Mouse (Mus musculus): ENCODE data around the gene Ada.

Ada gene

DNA sequence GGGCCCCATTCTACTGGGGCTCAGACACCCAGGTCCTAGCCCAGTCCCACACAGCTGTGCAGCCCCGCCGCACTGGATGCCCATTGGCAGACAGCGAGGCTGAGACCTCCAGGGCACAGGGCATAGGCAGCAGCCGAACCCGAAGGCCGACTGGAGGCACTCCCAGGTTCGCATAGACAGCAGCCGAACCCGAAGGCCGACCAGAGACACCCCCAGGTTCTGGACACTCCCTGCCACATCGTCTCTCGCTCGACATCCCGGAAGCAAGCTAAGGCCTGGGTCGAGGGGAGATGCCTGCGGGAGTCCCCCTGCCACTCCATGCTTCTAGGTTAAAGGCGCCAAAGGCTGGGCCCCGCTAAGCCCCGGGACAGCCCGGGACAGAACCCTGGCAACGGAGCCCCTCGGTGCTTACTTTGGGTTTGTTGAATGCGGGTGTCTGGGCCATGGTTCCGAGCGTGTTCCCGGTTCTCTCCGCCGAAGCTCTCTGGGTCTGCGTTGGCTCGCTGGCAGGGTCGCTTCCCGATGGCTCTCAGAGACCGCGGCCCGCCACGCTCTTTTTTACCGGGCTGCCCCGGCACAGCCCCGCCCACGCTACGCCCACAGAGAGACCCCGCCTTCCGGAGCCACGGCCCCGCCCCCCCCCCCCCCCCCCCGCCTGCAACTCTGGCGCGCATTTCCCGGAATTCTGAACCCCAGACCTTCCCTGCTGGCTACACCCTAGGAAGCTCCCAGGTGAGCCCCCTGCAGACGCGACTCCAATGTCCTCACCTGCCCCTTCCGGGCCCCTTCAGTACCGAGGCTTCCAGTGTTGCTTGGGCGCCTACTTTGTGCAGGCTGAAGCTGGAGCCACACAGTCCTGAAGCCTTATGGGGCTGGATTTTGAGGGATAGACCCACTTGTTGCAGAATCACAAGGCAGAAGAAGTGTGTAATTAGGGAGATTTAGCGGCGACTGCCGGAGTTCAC, at the start of gene Ada:
Ada (minus strand) TSS at position 593 of the 965 bp plus-strand sequence.
- peak; percentile 24 for DNase-seq (ENCODE audit: low spot score)

DNA sequence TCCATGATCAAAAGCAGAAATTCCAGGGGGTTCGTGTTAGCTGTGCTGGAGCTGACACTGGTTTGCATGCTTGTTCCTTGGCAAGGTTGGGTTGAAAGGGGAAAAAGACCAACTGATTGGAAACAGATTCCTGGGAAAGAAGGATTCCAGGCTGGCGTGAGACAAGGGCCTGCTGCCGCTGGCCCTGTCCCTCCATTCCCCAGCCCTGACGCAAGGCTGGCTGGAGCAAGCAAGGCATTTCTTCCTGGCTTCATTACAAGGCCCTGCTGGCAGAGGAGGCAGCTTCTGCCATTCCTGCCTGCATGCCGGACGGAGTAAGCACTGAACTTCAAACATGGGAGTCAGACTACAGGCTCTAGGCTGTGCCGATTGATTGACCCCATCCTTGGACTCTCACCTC, 48.4 kb upstream of the Ada start:
- DNase-seq (ENCODE audit: low spot score): no peak

DNA sequence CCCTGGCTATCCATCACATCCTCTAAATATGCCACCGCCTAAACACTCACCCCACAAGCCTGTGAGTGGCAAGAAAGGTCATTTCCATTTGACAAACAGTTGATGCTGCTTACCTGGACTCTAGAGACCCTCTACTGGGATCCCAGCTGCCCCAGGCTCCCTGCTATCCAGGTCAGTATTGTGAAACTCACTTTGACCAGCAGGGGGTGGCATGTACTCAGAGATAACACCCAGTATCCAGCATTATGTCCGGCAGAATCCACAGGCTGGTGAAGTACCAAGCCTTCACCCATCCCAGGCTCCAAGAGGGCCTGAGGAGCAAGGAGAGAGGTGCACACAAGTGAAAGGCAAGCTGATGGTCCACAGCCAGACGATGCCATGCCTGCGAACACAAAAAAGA, 38.4 kb upstream of the Ada start:
- peak; percentile 81 for DNase-seq (ENCODE audit: low spot score)

DNA sequence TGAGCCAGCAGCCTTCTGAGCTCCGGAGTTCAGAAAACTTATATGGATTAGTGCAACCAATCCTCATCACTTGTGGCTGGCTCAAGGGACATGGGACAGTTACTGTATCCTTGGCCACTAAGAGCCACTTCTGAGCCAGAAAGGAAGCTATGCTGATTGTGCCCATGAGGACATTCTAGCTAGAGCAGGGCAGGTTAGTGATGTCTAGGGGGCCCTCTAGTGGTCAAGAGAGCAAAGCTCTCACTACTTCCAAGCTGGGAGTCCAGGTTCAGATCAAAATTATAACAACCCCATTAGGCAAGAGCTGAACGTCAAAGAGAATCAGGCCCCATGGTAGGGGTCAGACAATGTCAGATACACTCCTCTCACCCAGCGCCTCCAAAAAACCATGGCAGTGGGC, 37.7 kb upstream of the Ada start:
- peak; percentile 70 for DNase-seq (ENCODE audit: low spot score)

DNA sequence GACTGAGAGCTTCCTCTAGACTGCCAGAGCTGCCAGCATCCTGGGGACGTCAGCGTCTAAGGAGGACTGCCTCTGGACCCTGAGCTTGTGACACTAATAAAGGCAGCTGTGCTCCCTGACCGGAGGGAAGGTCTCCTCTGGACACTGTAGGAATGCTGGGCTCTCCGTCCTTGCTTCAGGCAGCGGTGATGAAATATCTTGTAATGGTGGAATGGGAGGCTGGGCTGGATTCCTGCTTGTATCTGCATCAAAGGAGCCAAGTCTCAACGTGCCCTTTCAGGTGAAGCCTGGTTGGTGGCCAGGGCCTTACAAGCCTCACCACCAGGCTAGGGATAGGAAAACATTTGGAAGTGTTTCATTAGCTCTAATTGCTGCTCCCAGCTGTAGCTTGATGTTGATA, 37.0 kb upstream of the Ada start:
- DNase-seq (ENCODE audit: low spot score): no peak

DNA sequence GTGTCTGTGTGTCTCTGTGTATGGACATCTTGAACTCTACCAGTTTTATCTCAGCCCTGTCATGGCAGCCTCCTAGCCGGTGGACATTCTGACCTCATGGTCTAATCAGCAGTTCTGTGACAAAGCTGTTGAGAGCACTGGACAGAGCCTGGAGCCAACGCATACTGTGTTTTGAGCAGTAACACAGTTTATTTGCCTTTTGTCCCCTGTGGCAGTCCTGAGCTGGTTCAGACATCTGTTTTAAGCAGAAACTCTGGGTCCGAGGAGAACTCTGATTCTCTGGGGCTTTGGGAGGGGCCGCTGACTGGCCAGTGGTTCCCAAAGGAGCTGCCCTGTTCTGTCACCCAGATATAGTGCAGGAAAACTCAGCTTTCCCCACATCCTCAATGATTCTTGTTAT, 33.9 kb upstream of the Ada start:
- DNase-seq (ENCODE audit: low spot score): no peak

DNA sequence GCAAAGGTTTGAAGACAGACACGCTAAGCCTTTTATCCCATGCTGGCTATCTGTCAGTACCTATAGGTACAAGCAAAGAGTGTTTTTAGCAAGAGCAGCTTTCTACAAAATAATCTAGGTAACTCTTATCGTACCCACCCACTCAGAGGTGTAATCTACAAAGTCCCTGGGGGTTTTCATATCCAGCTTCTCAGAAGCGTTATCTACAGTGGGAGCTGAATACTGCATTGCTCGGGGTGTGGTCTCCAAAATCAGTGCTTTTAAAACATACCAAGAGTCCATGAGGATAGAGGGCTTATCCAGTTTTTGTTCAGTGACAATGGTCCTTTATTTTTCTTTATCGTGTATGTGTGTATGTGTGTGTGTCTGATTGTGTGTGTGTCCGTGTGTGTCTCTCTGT, 33.3 kb upstream of the Ada start:
- DNase-seq (ENCODE audit: low spot score): no peak

DNA sequence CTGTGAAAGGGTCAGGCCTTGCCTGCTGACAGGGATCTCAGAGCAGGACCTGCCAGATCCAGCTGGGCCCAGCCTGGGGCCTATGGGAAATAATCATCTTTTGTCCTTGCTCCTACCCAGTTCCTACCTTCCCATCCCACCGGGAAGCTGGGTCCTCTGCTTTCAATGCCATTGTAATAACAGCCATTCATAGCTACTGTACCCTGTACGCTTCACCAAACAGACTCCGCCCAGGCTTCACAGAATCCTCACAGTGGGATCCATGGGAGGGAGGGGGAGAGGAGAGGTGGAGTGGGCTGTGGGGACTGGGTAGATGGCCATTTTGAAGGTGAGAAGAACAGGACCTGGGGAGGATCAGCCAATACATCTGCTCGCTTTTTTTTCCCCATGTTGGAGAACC, 28.9 kb upstream of the Ada start:
- DNase-seq (ENCODE audit: low spot score): no peak

DNA sequence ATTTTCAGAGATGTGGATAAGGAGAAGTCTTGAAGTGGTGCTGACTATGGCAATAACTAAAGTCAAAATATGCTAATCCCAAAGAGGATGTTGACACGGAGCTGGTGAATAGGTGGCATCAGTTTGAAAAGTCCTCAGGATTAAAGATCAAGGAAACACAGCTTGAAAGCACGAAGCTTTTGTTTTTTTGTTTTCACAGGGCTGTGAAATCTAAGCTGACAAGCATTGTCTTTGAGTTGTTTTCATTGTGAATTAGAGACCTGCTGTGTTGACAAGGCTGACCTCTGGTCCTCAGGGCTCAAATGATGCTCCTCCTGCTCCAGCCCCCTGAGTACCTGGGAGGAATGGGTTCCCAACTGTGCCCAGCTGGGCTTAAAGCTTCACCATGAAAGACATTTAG, 27.0 kb upstream of the Ada start:
- no peak for DNase-seq (ENCODE audit: low spot score)

DNA sequence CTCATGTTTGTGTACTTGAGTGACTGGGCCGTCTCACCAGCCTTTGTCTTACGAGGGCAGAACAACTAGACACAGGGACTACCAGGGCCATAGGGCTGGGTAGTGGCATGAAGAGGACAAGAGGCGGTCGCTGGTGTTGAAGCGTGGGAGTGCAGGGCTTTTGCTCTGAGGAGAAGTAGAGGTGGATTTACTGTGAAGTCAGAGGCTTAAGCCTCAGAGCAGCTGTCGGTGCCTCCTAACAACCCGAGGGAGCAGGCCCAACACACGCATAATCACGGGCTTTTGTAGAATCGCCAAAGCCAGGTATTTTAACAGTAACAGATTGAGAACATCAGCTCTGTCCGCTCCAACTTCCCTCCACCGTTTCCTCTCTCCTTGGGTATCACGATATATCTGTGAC, 26.6 kb upstream of the Ada start:
- no peak for DNase-seq (ENCODE audit: low spot score)

DNA sequence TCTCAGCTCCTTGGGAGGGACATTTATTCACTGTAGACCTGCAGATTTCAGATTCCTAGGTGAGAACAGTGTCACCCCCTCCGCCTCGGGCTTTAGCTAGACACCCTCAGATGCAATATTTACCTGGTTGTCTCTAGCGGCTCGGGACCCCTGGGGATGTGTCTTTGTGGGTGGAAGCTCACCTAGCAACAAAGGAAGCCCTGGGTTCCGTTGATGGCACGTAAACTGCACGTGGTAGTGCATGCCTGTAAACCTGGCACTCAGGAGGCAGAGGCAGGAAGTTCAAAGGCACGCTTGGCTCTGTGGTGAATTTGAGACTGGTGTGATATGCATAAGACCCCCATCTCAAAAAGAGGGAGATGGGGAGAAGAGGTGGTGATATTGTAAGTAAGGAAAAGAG, 20.7 kb upstream of the Ada start:
- no peak for DNase-seq (ENCODE audit: low spot score)

DNA sequence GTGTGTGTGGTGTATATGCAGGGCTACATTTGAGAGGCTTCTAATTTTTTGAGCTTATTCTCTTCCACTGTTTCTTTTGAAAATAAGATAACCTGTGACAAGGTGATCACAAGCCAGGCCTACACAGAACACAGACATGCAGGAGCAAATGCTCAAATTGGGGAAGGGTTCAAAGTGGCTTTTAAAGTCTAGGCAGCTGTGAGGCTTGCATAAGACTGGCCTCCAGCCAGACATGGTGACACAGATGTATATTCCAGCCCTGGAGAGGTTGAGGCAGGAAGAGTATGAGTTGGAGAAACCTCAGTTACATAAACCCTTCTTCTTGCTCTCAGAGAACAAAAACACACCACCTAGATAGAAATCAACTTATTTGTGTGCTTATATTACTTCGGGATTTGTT, 16.9 kb upstream of the Ada start:
- DNase-seq (ENCODE audit: low spot score): no peak

DNA sequence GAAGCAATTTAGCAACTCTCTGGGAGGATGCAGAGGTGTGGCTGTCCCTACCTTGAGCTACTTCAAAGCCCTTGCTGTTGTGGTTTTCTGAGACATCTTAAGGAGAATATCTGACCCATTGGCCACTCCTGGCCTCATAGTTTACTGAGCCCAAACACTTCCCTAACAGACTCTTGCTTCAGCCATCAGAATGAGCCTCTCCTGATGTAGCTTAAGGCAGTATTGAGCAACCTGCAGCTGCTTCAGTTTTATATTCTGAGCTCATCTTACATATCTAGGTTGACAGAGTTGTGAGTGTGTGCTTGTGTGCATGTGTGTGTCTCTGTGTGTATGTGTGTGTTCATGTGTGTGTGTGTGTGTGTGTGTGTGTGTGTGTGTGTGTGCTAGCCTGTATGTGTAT, 16.2 kb upstream of the Ada start:
- DNase-seq (ENCODE audit: low spot score): no peak

DNA sequence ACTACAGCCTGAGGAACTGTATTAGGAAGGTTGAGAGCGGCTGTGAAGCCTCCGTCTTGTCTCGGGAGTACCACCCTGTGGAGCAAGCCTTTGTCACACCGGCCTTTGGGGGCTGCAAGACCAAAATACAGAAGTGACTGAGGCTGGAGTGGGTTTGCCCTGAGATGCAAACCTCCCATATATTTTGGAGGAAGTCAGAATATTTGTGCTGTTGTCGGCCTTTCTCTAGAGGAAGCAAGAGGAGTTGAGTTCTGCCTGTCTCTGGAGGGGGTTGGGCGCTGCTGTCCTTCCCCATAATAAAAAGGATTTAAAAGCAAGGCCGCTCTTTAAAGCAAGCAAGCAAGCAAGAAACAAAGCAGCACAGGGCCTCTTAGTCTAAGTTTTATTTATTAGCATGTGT, 11.4 kb upstream of the Ada start:
- no peak for DNase-seq (ENCODE audit: low spot score)

DNA sequence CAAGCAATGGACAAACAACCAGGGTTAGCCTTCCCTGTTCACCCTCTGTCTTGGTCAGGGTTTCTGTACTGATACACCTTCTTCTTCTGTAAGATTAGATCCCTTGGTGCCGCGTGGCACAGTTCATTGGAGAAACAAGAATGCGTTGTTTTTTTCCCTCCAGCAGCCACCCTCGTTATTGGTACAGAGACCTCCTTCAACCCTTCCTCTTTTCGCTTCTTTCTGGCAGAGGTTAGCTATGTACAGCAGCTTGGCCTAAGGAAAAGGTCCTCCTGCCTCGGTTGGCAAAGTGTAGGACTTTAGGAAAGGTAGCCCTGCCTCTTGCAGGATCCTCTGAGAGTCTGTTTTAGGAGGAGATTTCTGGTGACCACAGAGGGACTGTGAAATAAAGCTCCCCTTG, 10.6 kb upstream of the Ada start:
- DNase-seq (ENCODE audit: low spot score): no peak

DNA sequence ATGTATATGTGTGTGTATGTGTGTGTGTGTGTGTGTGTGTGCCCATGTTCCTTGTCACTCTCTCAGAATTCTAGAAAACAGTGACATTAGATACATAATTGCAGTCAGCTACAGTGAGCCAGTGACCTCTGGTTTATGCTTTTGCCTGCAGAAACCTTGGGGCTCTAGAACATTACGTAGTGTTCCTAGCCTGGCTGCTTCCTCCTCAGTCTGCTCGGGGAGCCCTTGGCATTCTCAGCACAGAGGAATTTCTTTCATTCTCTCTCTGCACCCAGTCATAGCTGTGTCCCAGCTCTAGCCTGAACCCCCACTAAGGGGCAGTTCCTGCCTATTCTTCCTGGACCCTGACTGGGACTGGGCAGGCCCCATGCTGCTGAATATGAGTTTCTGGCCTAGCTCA, 8.1 kb upstream of the Ada start:
- DNase-seq (ENCODE audit: low spot score): no peak

DNA sequence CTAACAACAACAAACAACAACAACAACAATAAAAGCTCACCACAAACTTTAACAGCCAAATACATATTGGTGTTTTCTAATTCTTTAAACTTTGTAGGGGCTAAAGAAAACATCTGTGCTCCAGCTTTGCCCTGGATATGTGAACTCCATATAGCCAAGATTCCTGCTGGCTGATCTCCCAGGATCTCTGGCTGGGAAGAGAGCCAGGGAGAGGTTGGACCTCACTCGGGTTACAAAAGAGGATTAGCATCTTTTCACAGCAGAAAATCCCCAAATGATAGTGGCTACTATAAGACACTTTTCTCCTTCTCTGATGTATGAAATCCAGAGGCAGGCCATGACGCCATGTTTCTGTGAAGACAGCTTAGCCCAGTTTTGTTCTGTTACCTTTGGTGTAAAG, 6.7 kb upstream of the Ada start:
- no peak for DNase-seq (ENCODE audit: low spot score)

DNA sequence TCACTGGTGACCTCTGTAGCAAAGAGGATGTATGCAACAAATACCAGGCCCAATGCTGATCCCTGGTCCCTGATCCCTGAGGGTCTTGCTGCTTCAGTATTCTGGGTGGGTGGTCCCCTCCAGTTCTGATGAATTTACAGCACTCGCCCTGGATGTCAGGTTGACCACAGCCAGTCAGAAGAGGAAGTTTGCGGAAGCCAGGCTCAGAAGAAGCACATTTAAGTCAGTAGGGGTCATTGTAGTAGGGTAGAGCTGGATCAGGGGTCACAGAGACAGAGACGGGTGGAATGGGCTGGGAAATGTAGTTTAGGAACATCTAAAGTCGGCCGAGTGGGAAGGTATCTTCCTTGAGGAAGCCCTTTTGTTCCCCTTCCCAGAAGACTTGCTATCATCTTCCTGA, 4.2 kb upstream of the Ada start:
- no peak for DNase-seq (ENCODE audit: low spot score)

DNA sequence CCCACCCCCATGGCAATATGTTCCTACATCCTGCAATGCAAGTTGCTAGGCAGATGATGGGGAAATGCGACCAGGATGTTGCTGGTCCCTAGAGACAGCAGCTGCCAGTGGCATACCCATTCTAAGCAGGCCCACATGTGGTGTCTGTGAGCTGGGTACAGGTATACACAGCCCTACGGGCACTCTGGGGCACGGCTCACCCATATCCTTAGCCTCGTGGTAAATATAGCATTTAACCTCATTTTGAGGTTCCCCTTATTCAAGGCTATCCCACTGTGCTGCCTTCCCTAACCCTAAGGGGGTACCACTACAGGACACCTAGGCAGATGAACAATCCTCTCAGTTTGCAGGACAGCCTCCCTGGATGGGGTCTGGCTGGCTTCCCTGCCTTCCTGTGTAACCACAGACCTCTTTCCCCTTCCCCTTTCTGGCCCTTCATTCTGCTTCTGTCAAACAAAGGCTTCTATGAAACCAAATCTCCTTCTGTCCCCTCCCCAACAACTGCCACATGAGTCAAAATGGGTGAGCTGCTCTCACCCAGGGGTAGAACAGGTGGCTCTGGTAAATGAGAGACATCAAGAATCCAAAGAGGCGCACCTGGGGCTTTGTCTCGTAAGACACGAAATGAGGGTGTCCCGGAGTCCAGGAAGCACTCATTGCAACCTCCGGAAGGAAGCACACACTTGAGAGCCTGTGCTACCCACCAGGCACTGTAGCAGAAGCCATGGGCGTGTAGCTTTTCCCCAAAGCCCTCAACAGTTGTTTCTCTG, 5.1 kb downstream of the Ada start:
- no peak for DNase-seq (ENCODE audit: low spot score)

DNA sequence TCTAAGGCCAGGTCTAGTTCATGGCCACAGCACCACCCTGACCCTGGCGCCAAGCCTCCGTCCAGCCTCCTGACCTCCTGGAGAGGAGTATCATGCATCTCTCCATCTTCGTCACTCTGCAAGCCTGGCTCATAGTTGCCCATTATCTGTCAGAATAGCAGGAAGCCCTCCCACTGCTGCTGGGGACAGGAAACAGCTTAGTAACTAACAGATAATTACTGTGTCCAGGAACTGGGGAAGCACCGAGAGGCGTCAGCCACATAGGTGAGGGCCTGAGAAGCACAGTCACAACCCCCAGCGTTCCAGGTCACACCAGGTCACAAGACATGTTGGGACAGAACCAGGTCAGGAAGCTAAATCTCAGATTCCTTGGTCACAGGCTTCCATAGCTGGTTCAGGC, 6.7 kb downstream of the Ada start:
- DNase-seq (ENCODE audit: low spot score): no peak

DNA sequence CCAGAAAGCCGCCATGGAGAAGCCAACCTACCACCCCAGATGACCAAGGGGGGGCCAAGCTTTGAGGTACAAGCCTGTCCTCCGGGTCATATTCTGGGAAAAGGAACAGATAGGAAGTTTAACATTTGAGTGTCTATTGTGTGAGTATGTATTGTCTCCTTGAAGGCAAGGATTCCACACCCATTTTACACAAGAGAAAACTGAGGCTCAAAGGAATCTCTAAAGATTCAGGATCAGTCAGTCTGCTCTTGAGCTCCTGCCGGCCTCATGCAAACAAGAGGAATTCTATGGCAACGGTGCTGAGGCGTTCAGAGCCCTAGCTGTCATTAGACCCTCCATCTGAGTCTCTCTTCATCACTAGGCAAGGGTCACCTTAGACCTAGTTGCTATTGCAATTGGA, 7.4 kb downstream of the Ada start:
- DNase-seq (ENCODE audit: low spot score): no peak

DNA sequence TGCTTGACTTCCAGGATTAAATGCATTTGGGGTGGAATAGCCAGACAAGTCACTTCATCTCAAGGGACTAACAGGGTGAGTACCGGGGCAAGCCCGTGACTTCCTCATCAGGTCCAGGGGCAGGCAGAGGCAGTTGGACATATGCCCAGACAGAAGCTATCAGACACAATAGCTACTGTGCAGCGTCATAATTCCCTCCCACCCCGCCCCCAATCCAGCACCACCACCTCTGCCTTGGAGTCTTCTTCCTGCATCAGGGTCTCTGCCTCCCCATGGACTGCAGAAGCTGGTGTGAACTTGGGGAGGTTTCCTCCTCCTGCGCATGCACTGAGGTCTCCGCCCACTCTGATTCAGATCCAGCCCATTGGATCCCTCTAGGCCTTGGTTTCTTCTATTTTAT, 14.1 kb downstream of the Ada start:
- DNase-seq (ENCODE audit: low spot score): no peak

DNA sequence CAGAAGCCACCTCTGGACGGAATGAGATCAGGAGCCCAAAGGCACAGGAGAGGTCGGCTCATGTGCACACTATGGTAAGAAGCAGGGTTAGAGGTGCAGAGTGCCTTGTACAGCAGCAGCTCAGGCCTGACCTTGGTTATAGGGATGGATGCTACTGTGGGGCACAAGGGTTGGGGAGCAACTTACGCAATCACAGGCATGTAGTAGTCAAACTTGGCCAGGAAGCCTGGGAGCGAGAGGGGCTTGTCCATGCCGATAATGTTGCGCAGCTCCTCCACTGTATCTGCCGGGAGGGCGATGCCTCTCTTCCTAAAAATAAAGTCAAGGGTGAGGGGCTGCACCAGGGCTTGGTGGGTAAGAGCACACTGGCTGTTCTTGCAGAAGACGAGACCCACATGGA, 14.9 kb downstream of the Ada start:
- no peak for DNase-seq (ENCODE audit: low spot score)

DNA sequence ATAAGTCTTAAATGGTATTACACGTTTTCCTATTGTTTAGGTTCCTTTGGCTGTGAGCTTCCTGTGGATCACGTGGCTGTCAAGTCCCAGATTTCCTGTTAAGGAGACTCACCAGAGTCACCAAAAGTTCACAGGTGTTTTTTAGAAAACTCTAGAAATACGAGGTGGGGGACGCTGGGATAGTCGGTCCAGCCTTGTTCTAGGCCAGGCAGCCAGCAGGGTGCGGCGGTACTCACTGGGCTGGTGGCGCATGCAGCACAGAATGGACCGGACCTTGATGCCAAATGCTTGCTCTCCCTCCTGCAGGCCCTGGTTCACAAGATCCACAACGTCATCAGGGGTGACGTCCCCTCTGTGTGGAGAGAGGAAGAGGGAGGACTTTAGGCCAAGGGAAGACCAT, 18.0 kb downstream of the Ada start:
- DNase-seq (ENCODE audit: low spot score): no peak

Data from layer of hippocampus, adult 11-12 months (tissue).